Mouse (Mus musculus) T-helper 17 cell (primary cell): ENCODE measurements around the gene Dkk2.

Experiments
- in situ Hi-C, 2 experiments: fragments of 300-600 bp; cut with MboI, MseI; formaldehyde crosslinking; loops; 1 replicate in 1 of 2; 2 replicates in 1 of 2; pipeline ENCODE4 v1.15.1; 2025; ENCODE audit warnings: high pct_unique_total_duplicates in 2 of 2

The Dkk2 gene

GRCm38 (mm10) chr3:132122581-132122980, 37.5 kb downstream of the Dkk2 start:
- in situ Hi-C loops = no loop called here

GRCm38 (mm10) chr3:132125227-132125740, 40.2 kb downstream of the Dkk2 start:
- in situ Hi-C loops = no loop called here

GRCm38 (mm10) chr3:132129730-132130274, 44.7 kb downstream of the Dkk2 start:
- in situ Hi-C loops = no loop called here

- in situ Hi-C loops = no loop called here
Measured at GRCm38 (mm10) chr3:132130781-132131180, 45.7 kb downstream of the Dkk2 start.

GRCm38 (mm10) chr3:132131939-132132338, 46.8 kb downstream of the Dkk2 start:
- in situ Hi-C loops = no loop called here

GRCm38 (mm10) chr3:132134502-132134901, 49.4 kb downstream of the Dkk2 start:
- in situ Hi-C loops = no loop called here

- in situ Hi-C loops = no loop called here
Measured at GRCm38 (mm10) chr3:132137802-132138378, 52.8 kb downstream of the Dkk2 start.

- in situ Hi-C loops = loop anchor here in 1 of 2 experiments (10.0 kb wide), 1 partner anchor 1516 kb away; no protein-coding TSS in a partner anchor
Measured at GRCm38 (mm10) chr3:132141031-132141430, 55.9 kb downstream of the Dkk2 start.

- in situ Hi-C loops = loop anchor here in 1 of 2 experiments (10.0 kb wide), 1 partner anchor 1525 kb away; no protein-coding TSS in a partner anchor
Measured at GRCm38 (mm10) chr3:132149446-132150025, 64.4 kb downstream of the Dkk2 start.

- in situ Hi-C loops = no loop called here
Measured at GRCm38 (mm10) chr3:132158817-132159216, 73.7 kb downstream of the Dkk2 start.

GRCm38 (mm10) chr3:132168911-132169310, 83.8 kb downstream of the Dkk2 start:
- in situ Hi-C loops = no loop called here

GRCm38 (mm10) chr3:132186888-132187552, 101.9 kb downstream of the Dkk2 start:
- in situ Hi-C loops = no loop called here

- in situ Hi-C loops = no loop called here
Measured at GRCm38 (mm10) chr3:132201950-132202349, 116.9 kb downstream of the Dkk2 start.

- in situ Hi-C loops = no loop called here
Measured at GRCm38 (mm10) chr3:132202665-132203064, 117.6 kb downstream of the Dkk2 start.

- in situ Hi-C loops = no loop called here
Measured at GRCm38 (mm10) chr3:132207469-132207868, 122.4 kb downstream of the Dkk2 start.

- in situ Hi-C loops = loop anchor here in 1 of 2 experiments (10.0 kb wide), 1 partner anchor 1566 kb away; no protein-coding TSS in a partner anchor
Measured at GRCm38 (mm10) chr3:132211260-132211659, 126.2 kb downstream of the Dkk2 start.

- in situ Hi-C loops = loop anchor here in 1 of 2 experiments (10.0 kb wide), 1 partner anchor 1575 kb away; no protein-coding TSS in a partner anchor
Measured at GRCm38 (mm10) chr3:132219977-132220487, 134.9 kb downstream of the Dkk2 start.

- in situ Hi-C loops = no loop called here
Measured at GRCm38 (mm10) chr3:132227622-132228021, 142.5 kb downstream of the Dkk2 start.
